Mouse (Mus musculus): ENCODE measurements around the gene Ifrd2.

GRCm38 (mm10) chr9:107590058-107590772, 2.8 kb downstream of the Ifrd2 start:
- no peak for TF ChIP-seq POLR2A (IDR thresholded peaks at IDR 0.05; ENCODE audit: control insufficient read depth, low read depth, low read length)
- TF ChIP-seq CTCF (IDR thresholded peaks at IDR 0.05; ENCODE audit: control insufficient read depth, insufficient read depth, insufficient replicate concordance, low read depth, low read length), result no peak

Measured in testis, adult 2 months (tissue).